Mouse (Mus musculus): Measurements from ENCODE around the gene Bcl11a. TPM values are rescaled to one million over a fixed set of nuclear protein-coding genes. Genes with fewer than 3 reads are reported as not detected.
A peak's percentile ranks its signal among the peaks of the same experiment; 100 is the strongest.

The Bcl11a gene
- polyA plus RNA-seq, 1 experiment: 4.9 TPM

GRCm38 (mm10) chr11:24062495-24063096, 15.3 kb upstream of the Bcl11a start:
- Histone ChIP-seq H3K36me3 (ENCODE audit: control insufficient read depth) (no peaks in the 10 kb centered on the region), H3K4me3 (replicated peaks) (no peak overlapping the region), H3K4me1 (ENCODE audit: control insufficient read depth) (no peaks in the 10 kb centered on the region), H3K27me3 (ENCODE audit: control insufficient read depth) (peaks cover 85% of the 10 kb centered on the region), H3K9me3 (ENCODE audit: control insufficient read depth, low read length) (no peaks in the 10 kb centered on the region; the same call in 1 of the 2 replicates)
- TF ChIP-seq GATA1 (IDR thresholded peaks at IDR 0.05; ENCODE audit: low read length): no peak
- no peak for TF ChIP-seq TAL1 (IDR thresholded peaks at IDR 0.05; ENCODE audit: low read length)

DNA sequence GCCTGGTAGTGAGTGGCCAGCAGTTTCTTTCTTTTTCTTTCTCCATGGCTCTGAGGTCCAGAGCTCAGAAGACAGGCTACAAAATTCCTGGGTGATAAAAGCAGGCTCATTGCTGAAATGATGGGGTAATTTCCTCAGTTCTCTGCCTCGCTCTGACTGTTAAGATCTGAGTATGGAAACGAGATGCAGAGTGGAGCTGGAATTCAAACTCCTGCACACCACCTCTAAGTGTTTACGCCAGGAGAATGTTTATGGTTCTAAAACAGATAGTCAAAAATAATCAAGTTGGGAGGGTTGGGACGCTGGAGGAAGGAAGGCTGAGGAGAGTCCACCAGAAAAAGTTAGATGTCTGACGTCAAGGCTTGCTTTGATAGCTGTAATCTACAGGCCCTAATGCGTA, 13.6 kb upstream of the Bcl11a start:
- H3K36me3 ChIP-seq (ENCODE audit: control insufficient read depth): no peaks in the 10 kb centered on the region
- H3K9me3 ChIP-seq (ENCODE audit: control insufficient read depth, low read length): no peaks in the 10 kb centered on the region; the same call in 1 of the 2 replicates
- H3K27me3 ChIP-seq (ENCODE audit: control insufficient read depth): peaks cover 81% of the 10 kb centered on the region
- TF ChIP-seq GATA1 (IDR thresholded peaks at IDR 0.05; ENCODE audit: low read length): no peak
- TF ChIP-seq TAL1 (IDR thresholded peaks at IDR 0.05; ENCODE audit: low read length): no peak
- H3K4me3 ChIP-seq (replicated peaks): no peak overlapping the region
- no peaks in the 10 kb centered on the region for H3K4me1 ChIP-seq (ENCODE audit: control insufficient read depth)

DNA sequence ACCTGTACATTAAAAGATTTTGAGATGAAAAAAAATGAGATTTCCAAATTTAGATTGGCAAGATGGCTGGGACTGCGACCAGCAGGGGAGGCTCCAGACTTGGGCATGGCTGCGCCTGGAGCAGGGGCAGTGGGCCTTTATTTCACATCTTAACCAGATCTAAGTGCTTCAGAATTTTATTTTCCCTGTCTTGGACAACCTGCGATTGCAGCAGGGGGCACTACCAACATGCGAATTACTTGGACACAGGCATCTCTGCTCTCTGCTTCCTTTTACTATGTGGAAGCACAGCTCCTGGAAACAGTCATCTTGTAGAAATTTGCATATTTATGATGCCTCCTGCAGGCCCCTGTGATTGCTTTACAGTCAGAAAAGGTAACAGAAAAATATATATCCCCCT, 12.5 kb upstream of the Bcl11a start:
- TF ChIP-seq TAL1 (IDR thresholded peaks at IDR 0.05; ENCODE audit: low read length) (no peak), GATA1 (IDR thresholded peaks at IDR 0.05; ENCODE audit: low read length) (no peak)
- Histone ChIP-seq H3K4me3 (replicated peaks) (no peak overlapping the region), H3K36me3 (ENCODE audit: control insufficient read depth) (no peaks in the 10 kb centered on the region), H3K27me3 (ENCODE audit: control insufficient read depth) (peaks cover 80% of the 10 kb centered on the region), H3K4me1 (ENCODE audit: control insufficient read depth) (no peaks in the 10 kb centered on the region), H3K9me3 (ENCODE audit: control insufficient read depth, low read length) (no peaks in the 10 kb centered on the region; the same call in 1 of the 2 replicates)

GRCm38 (mm10) chr11:24074021-24074591, 3.8 kb upstream of the Bcl11a start:
- Histone ChIP-seq H3K4me1 (ENCODE audit: control insufficient read depth) (peaks cover 46% of the 10 kb centered on the region), H3K36me3 (ENCODE audit: control insufficient read depth) (no peaks in the 10 kb centered on the region), H3K27me3 (ENCODE audit: control insufficient read depth) (peaks cover 83% of the 10 kb centered on the region), H3K9me3 (ENCODE audit: control insufficient read depth, low read length) (no peaks in the 10 kb centered on the region), H3K4me3 (replicated peaks) (peak overlapping the region; percentile 92)
- TF ChIP-seq TAL1 (IDR thresholded peaks at IDR 0.05; ENCODE audit: low read length) (no peak), GATA1 (IDR thresholded peaks at IDR 0.05; ENCODE audit: low read length) (no peak)

GRCm38 (mm10) chr11:24074634-24075104, 3.2 kb upstream of the Bcl11a start, which contains the start of gene A830031A19Rik:
A830031A19Rik (minus strand) TSS chr11:24075054.
- no peak for TF ChIP-seq TAL1 (IDR thresholded peaks at IDR 0.05; ENCODE audit: low read length)
- TF ChIP-seq GATA1 (IDR thresholded peaks at IDR 0.05; ENCODE audit: low read length): no peak
- Histone ChIP-seq H3K4me3 (replicated peaks) (peak within 1 kb of the TSS; percentile 92), H3K9me3 (ENCODE audit: control insufficient read depth, low read length) (no peaks in the 10 kb centered on the region), H3K36me3 (ENCODE audit: control insufficient read depth) (no peaks in the 10 kb centered on the region), H3K4me1 (ENCODE audit: control insufficient read depth) (peaks cover 48% of the 10 kb centered on the region), H3K27me3 (ENCODE audit: control insufficient read depth) (peaks cover 80% of the 10 kb centered on the region)

GRCm38 (mm10) chr11:24075486-24076126, 2.2 kb upstream of the Bcl11a start:
- no peaks in the 10 kb centered on the region for H3K36me3 ChIP-seq (ENCODE audit: control insufficient read depth)
- peaks cover 72% of the 10 kb centered on the region for H3K27me3 ChIP-seq (ENCODE audit: control insufficient read depth)
- H3K4me3 ChIP-seq (replicated peaks): peak overlapping the region; percentile 92
- no peaks in the 10 kb centered on the region for H3K9me3 ChIP-seq (ENCODE audit: control insufficient read depth, low read length)
- TF ChIP-seq TAL1 (IDR thresholded peaks at IDR 0.05; ENCODE audit: low read length) (no peak), GATA1 (IDR thresholded peaks at IDR 0.05; ENCODE audit: low read length) (no peak)
- peaks cover 58% of the 10 kb centered on the region for H3K4me1 ChIP-seq (ENCODE audit: control insufficient read depth)

GRCm38 (mm10) chr11:24076127-24076650, 1.7 kb upstream of the Bcl11a start:
- peaks cover 62% of the 10 kb centered on the region for H3K4me1 ChIP-seq (ENCODE audit: control insufficient read depth)
- H3K4me3 ChIP-seq (replicated peaks): peak overlapping the region; percentile 92
- no peaks in the 10 kb centered on the region for H3K36me3 ChIP-seq (ENCODE audit: control insufficient read depth)
- peaks cover 66% of the 10 kb centered on the region for H3K27me3 ChIP-seq (ENCODE audit: control insufficient read depth)
- TF ChIP-seq GATA1 (IDR thresholded peaks at IDR 0.05; ENCODE audit: low read length) (no peak), TAL1 (IDR thresholded peaks at IDR 0.05; ENCODE audit: low read length) (no peak)
- no peaks in the 10 kb centered on the region for H3K9me3 ChIP-seq (ENCODE audit: control insufficient read depth, low read length)

DNA sequence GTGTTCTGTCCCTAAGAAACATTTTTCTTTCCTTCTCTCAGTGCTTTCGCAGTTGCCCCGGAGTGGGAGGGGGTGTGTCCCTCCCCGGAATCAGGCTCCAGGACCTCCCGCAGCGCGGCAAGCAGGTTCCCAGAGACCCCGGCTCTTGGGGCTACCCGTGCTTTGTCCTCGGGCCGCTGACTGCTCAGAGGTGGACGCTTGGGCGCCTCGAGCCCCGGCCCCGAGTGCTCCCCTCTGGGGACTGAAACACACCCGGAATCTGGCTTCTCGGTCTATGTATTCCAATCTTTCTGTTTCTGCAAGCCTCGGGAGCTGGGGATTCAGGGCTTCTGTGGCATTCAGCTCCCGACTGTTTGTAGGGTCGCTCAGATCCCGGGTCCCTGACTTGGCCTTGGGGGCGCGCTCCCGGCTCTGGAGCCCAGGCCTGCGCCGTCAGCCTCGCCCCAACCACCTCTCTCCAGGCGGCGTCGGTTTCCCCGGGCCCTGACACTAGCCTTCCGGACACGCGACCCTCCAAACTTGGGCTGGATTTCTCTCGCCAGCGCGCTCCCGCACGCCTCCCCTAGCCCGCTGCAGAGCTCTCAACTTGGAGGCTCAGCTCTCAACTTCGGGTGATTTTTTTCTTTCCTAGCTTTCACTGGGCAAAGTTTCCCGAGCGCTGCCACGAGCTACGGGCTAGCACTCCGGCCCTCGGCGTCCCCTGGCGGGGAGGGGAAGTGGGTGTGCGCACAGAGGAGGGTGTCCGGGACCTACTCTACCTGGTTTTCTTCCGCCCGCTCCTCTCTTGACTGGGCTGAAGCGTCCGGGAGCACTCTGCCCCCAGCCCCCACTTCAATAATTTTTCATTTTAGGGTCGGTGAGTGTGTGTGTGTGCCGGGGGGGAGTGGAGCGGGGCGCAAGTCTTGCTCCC, 780 bp upstream of the Bcl11a start:
- Histone ChIP-seq H3K4me1 (ENCODE audit: control insufficient read depth) (peaks cover 71% of the 10 kb centered on the region), H3K36me3 (ENCODE audit: control insufficient read depth) (no peaks in the 10 kb centered on the region), H3K9me3 (ENCODE audit: control insufficient read depth, low read length) (no peaks in the 10 kb centered on the region), H3K4me3 (replicated peaks) (peak overlapping the region; percentile 92), H3K27me3 (ENCODE audit: control insufficient read depth) (peaks cover 57% of the 10 kb centered on the region)
- TF ChIP-seq TAL1 (IDR thresholded peaks at IDR 0.05; ENCODE audit: low read length): no peak
- no peak for TF ChIP-seq GATA1 (IDR thresholded peaks at IDR 0.05; ENCODE audit: low read length)

Measured in erythroblast, embryonic 14.5 days (primary cell).